Mouse (Mus musculus): ENCODE measurements around the gene Zbtb7a. TPM values are rescaled to one million over a fixed set of nuclear protein-coding genes. Genes with fewer than 3 reads are reported as not detected.
A peak's percentile ranks its signal among the peaks of the same experiment; 100 is the strongest.

The Zbtb7a gene
- total RNA-seq (2017): 28.7 and 31.1 TPM in 2 replicates

GRCm38 (mm10) chr10:81134966-81135681 is at the start of gene Zbtb7a:
Zbtb7a (plus strand) TSS chr10:81135220.
- ATAC-seq (ENCODE audit: extremely low read depth, insufficient number of reproducible peaks, low FRiP score, poor library complexity, severe bottlenecking): no peak

- no peak for ATAC-seq (ENCODE audit: extremely low read depth, insufficient number of reproducible peaks, low FRiP score, poor library complexity, severe bottlenecking)
Observed at GRCm38 (mm10) chr10:81087021-81087420, 48.0 kb upstream of the Zbtb7a start.

GRCm38 (mm10) chr10:81089216-81089615 is 45.8 kb upstream of the Zbtb7a start:
- no peak for ATAC-seq (ENCODE audit: extremely low read depth, insufficient number of reproducible peaks, low FRiP score, poor library complexity, severe bottlenecking)

GRCm38 (mm10) chr10:81090621-81091020 is 44.4 kb upstream of the Zbtb7a start:
- no peak for ATAC-seq (ENCODE audit: extremely low read depth, insufficient number of reproducible peaks, low FRiP score, poor library complexity, severe bottlenecking)

GRCm38 (mm10) chr10:81092465-81093250 is 42.4 kb upstream of the Zbtb7a start:
- no peak for ATAC-seq (ENCODE audit: extremely low read depth, insufficient number of reproducible peaks, low FRiP score, poor library complexity, severe bottlenecking)

DNA sequence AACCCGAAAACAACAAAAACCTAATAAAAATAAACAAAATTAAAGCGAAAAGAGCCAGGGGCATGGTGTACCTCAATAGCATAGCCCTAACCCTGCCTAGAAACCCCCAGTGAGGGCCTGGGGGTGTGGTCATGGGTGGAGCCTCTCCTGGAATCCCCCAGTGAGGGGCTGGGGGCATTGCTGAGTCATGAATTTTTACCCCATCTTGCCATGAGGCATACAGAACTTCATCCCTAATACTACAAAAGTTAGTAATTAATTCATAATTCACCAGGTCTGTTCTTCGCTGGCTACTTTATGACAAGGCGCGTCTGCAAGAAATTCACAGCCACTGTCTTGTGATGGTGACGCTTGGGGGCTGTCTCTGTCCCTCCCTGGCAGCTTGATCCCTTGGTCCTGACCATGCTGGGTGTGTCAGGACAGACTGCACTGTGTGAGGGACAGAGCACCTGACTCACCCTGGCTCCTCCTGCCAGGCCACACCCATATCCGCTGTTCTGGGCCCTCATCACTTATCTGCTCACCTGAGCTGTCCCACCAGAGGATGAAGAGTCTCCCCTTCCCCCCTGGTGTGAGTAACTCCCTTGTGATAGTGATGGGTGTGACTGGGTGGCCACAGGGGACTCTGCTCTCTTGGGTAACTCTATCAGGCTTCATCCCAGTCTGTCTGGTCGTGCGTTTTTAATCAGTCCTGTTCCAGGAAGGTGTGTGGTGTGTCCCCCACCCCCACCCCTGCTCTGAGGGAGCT is 39.9 kb upstream of the Zbtb7a start:
- no peak for ATAC-seq (ENCODE audit: extremely low read depth, insufficient number of reproducible peaks, low FRiP score, poor library complexity, severe bottlenecking)

DNA sequence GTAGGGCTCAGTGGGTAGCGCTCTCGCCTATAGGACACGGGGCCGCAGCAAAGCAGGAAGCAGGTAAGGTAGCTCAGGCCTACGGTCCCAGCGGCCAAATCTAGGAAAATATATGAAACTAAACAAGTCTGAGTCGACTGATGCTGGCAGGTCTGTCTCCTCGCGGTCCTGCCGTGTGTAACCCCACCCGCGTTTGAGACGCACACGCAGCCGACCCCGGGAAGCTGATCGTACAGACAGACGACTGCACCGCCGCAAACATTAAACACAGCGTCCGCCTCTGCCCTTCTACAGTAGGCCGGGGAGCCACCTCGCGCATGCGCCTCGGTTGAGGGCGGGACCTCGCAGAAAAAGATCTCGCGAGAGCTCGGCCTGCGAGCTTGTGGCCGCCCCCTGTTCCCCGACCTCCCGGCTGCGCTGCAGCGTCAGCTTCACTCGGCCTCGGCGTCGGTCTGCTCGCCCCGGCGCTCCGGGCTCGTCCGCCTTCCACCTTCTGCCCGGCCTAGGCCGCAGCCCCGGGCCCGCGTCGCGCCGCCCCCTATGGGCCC is 29.4 kb upstream of the Zbtb7a start, which contains the start of gene Map2k2:
TSS of gene Map2k2 (plus strand) at position 351 of the 548 bp plus-strand sequence.
- peak; percentile 73 for ATAC-seq (ENCODE audit: extremely low read depth, insufficient number of reproducible peaks, low FRiP score, poor library complexity, severe bottlenecking)

DNA sequence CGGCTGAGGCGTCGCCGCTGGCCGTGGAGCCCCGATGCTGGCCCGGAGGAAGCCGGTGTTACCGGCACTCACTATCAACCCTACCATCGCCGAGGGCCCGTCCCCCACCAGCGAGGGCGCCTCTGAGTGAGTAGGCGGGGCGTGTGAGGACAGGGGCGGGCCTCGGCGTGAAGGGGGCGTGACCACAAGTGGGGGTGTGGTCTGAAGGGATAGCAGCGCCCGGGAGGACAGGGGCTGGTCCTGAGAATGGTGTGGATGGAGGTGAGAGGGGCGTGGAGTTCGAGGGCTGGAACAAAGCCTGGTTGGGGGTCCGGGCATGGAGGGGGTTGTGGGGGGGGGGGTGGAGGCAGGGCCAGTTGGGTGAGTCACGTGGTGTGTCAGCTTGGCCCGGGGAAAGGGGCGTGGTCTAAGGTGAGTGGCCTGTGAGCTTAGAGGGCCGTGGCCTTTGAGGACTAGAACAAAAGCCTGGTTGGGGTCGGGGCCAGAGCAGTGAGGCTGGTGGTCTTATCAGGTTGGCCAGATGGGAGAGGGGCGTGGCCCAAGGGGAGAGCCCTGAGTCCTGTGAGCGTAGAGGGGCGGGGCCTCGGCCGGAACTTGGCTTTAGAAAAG is 28.8 kb upstream of the Zbtb7a start:
- peak; percentile 73 for ATAC-seq (ENCODE audit: extremely low read depth, insufficient number of reproducible peaks, low FRiP score, poor library complexity, severe bottlenecking)

DNA sequence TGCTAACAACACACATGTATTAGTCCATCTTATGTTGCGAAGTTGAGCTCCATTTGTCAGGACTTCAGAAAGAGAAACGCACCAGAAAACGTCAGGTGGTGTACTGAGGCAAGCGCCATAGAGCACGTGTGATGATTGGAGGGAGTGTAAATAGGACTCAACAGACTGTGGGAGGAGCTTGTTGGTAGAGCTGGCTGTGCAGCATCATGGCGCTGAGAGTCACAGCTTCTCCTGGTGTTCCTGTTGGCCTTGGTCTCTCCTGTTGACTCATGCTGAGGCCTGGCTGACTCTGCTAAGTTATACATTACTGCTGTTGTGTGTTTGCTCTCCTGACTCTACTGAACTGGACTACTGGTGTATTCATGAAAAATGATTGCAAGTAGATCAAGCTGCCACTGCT is 22.1 kb upstream of the Zbtb7a start:
- ATAC-seq (ENCODE audit: extremely low read depth, insufficient number of reproducible peaks, low FRiP score, poor library complexity, severe bottlenecking): no peak

GRCm38 (mm10) chr10:81119625-81120024 is 15.4 kb upstream of the Zbtb7a start:
- no peak for ATAC-seq (ENCODE audit: extremely low read depth, insufficient number of reproducible peaks, low FRiP score, poor library complexity, severe bottlenecking)

GRCm38 (mm10) chr10:81120650-81121049 is 14.4 kb upstream of the Zbtb7a start:
- ATAC-seq (ENCODE audit: extremely low read depth, insufficient number of reproducible peaks, low FRiP score, poor library complexity, severe bottlenecking): no peak

DNA sequence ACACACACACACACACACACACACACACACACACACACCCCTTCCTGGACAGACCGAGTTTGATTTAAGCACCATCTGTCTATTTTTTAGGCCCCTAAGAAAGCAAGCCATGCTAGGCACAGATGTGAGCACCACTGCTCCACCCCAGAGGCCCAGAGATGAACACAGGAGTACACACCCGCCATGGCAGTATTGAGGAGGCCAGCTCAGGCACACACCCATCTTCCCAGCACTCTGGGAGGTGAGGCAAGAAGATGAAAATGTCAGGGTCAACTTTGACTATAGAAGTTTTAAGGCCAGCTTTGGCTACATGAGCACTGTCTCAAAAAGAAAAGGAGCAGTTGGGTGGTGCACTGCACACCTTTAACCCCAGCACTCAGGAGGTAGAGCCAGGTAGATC is 12.1 kb upstream of the Zbtb7a start:
- no peak for ATAC-seq (ENCODE audit: extremely low read depth, insufficient number of reproducible peaks, low FRiP score, poor library complexity, severe bottlenecking)

DNA sequence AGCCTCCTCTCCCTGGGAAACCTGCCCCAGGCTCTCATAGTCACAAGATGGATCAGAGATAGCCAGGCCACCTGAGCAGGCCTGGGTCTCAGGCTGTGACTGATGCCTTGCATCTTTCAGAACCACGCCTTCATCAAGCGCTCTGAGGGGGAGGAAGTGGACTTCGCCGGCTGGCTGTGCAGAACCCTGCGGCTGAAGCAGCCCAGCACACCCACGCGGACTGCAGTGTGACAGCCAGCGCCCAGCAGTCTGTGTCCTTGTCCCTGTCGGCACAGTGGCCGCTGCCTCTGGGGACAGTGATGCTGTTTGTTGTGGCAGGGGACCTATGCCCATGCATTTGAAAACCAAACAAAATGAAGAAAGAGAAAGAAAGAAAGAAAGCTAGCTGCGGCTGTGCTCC is 11.5 kb upstream of the Zbtb7a start:
- no peak for ATAC-seq (ENCODE audit: extremely low read depth, insufficient number of reproducible peaks, low FRiP score, poor library complexity, severe bottlenecking)

GRCm38 (mm10) chr10:81134181-81134587 is 836 bp upstream of the Zbtb7a start:
- peak; percentile 47 for ATAC-seq (ENCODE audit: extremely low read depth, insufficient number of reproducible peaks, low FRiP score, poor library complexity, severe bottlenecking)

DNA sequence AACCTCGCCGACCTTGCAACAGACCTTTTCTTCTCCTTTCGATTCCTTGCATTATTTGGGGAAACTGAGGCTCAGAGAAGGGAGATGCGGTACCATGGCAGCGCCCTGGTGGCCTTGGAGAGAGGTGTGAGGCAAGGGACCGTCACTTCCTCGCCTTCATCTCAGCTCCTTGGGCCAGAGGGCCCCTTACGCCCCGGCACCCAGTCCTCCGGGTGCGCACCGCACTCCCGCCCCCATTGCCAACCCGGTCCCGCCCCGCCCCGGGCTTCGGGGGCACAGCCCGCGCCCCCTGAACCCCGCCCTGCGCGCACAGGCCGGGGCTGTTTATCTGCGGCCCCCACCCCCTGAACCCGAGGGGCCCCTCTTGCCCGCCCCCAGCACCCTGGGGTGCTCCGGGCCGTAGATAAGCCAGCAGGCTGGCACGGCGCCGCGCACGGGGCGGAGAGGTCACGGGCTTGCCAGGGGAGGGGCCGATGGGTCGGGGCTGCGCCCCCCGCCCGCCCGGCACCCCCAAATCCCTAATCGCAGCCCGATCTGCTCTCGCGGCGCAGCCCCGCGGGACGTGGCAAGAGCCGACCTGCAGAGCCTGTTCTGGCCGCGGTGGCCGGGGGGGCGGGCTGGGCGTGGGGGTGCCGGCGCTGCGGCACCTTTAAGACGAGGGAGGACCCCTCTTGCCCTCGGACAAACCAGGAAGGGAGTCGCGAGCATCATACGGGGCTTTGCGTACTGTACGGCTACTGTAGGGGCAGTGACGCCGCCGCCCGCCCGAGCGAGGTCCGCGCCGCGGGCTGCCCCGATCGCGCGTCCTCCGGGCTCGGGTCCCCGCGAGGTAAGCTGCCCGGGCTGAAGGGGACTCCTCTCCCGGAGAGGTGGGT is 1.0 kb downstream of the Zbtb7a start:
- ATAC-seq (ENCODE audit: extremely low read depth, insufficient number of reproducible peaks, low FRiP score, poor library complexity, severe bottlenecking): peak; percentile 4; the same call in 1 of the 2 replicates

- ATAC-seq (ENCODE audit: extremely low read depth, insufficient number of reproducible peaks, low FRiP score, poor library complexity, severe bottlenecking): no peak
Observed at GRCm38 (mm10) chr10:81136706-81137231, 1.7 kb downstream of the Zbtb7a start.

GRCm38 (mm10) chr10:81137252-81138130 is 2.5 kb downstream of the Zbtb7a start:
- ATAC-seq (ENCODE audit: extremely low read depth, insufficient number of reproducible peaks, low FRiP score, poor library complexity, severe bottlenecking): peak; percentile 82
